Mouse (Mus musculus) liver, embryonic 11.5 days (tissue): ENCODE measurements around the gene Mzt1. TPM values are rescaled to one million over a fixed set of nuclear protein-coding genes. Genes with fewer than 3 reads are reported as not detected.

ENCODE experiments used
- ATAC-seq: fragments of 200-750 bp; cut with Nextera tagmentation; replicated peaks from 2 replicates; pipeline ENCODE4 v1.8.0; 2017; ENCODE audit warnings: moderate number of reproducible peaks, mild to moderate bottlenecking, moderate TSS enrichment, moderate library complexity; ENCODE audit not compliant: low FRiP score
- DNase-seq: peaks from one replicate; pipeline ENCODE4 v3.0.0-alpha.2; 2017; ENCODE audit warnings: low spot score
- H3K27ac ChIP-seq: fragments of 300-500 bp; sonication (generic); 2 replicates; pipeline ENCODE4 v1.5.1; 2014; ENCODE audit warnings: mild to moderate bottlenecking, low read depth, low read length, control low read depth
- H3K27me3 ChIP-seq: fragments of 300-500 bp; sonication (generic); replicated peaks from 2 replicates; pipeline ENCODE4 v1.6.1; 2014; ENCODE audit warnings: low read length, mixed read lengths; ENCODE audit not compliant: control insufficient read depth, insufficient read depth
- H3K36me3 ChIP-seq: fragments of 300-500 bp; sonication (generic); 2 replicates; pipeline ENCODE4 v1.6.1; 2014; ENCODE audit warnings: mild to moderate bottlenecking, low read length, moderate library complexity, mixed read lengths; ENCODE audit not compliant: control insufficient read depth, insufficient read depth
- H3K4me1 ChIP-seq: fragments of 300-500 bp; sonication (generic); replicated peaks from 2 replicates; pipeline ENCODE4 v1.6.1; 2014; ENCODE audit warnings: low read length, mixed read lengths; ENCODE audit not compliant: control insufficient read depth, insufficient read depth
- H3K4me2 ChIP-seq: fragments of 300-500 bp; sonication (generic); 2 replicates; pipeline ENCODE4 v1.6.1; 2014; ENCODE audit warnings: mild to moderate bottlenecking, control low read depth, moderate library complexity
- H3K4me3 ChIP-seq: fragments of 300-500 bp; sonication (generic); 2 replicates; pipeline ENCODE4 v1.5.1; 2014; ENCODE audit warnings: low read depth, low read length, control low read depth
- H3K9ac ChIP-seq: fragments of 300-500 bp; sonication (generic); 2 replicates; pipeline ENCODE4 v1.6.1; 2014; ENCODE audit warnings: low read depth, low read length, control low read depth
- H3K9me3 ChIP-seq: fragments of 300-500 bp; sonication (generic); 2 replicates; pipeline ENCODE4 v1.6.1; 2016; ENCODE audit warnings: low read length, inconsistent platforms, mixed read lengths; ENCODE audit not compliant: control insufficient read depth
- WGBS: fragments of 180-500 bp; shearing (Covaris S2); extraction: QIAGEN DNeasy Blood & Tissue Kit; methylation state at CpG from one replicate; pipeline ENCODE4 v1.1.7; 2014; 5-methylcytosine and 5-hydroxymethylcytosine counted together
- polyA plus RNA-seq: library from polyadenylated mRNA; unstranded; fragments of >200 nt; fragmentation: Nextera tagmentation; extraction: Ambion mirVana; gene quantifications from 2 replicates; pipeline ENCODE4 v1.2.1, GENCODE M21; 2014

Mzt1 gene
- polyA plus RNA-seq: 77.3 and 80.6 TPM in 2 replicates

DNA sequence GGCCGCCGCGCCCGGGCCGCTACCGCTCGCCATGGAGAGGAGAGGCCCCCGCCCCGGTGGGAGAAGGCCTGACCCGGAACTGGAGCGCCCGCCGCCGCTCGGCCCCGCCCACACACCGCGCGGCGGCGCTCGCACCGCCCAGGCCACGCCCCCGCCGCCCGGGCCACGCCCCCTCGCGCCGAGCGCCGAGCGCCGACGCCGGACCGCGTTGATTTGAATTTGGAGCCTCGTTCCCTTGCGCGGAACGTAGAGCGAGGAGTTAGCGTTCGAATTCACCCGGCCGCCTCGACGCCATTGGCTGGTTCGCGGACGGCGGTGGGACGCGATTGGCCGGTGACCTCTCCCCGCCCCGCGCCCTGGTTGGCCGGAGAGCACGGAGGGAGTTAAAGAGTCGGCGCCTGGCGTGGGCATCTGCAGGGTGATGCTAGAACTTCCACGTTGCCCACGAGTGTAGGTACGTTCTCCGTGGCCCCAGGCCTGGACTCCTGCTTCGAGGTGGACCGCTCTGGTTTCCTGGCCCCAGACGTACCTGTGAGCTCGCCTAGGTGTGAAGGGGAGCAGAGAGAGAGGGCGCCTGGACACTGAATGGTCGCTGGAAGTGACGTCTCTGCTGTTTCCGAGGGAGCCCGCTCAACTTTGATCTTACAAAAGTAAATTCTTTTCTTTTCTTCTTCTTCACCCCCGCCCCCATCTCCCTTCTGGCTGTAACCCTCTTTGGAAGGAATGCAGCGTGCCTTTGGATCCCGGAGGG, at the start of gene Mzt1, which contains the start of gene Bora:
TSS of gene Mzt1 (minus strand) at position 104 of the 751 bp plus-strand sequence.
TSS of gene Bora (plus strand) at position 192 of the 751 bp plus-strand sequence.
- H3K9ac ChIP-seq: peak within 1 kb of the TSS; percentile 97
- H3K4me2 ChIP-seq: peak within 1 kb of the TSS; percentile 76
- peak within 1 kb of the TSS; percentile 94 for H3K4me3 ChIP-seq
- ATAC-seq (peak; percentile 90), DNase-seq (peak; percentile 94)
- under 1% methylated on average over 73 of the region's 81 CpGs for WGBS
- no peaks in the 10 kb centered on the region for H3K9me3 ChIP-seq
- peaks cover 19% of the 10 kb centered on the region for H3K4me1 ChIP-seq
- H3K27me3 ChIP-seq: no peaks in the 10 kb centered on the region
- H3K36me3 ChIP-seq: peaks cover 5% of the 10 kb centered on the region; the same call in 1 of the 2 replicates
- peak within 1 kb of the TSS; percentile 96 for H3K27ac ChIP-seq

DNA sequence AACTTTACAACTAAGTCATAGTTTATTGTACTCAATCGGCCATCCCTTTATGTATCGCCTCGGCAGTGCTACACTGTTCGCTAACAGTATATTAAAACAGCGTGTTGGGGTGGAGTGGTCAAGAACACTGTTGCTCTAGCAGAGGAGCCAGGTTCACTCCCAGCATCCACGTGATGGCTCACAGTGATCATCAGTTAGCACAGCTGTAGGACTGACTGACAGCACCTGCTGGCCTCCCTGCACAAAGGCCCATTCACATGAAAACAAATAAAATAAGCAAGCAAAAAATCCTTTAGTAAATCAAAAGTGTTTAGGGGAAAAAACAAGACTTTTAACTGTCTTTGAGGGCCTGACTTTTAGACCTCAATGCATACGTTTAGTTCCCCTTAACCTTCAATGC, 43.0 kb upstream of the Mzt1 start:
- Histone ChIP-seq H3K4me3 (no peak overlapping the region), H3K9ac (no peak overlapping the region), H3K4me1 (no peaks in the 10 kb centered on the region), H3K27ac (no peak overlapping the region), H3K9me3 (no peaks in the 10 kb centered on the region), H3K4me2 (no peak overlapping the region), H3K27me3 (no peaks in the 10 kb centered on the region), H3K36me3 (peaks cover 32% of the 10 kb centered on the region)
- DNase-seq (no peak), ATAC-seq (no peak)
- WGBS: 93% methylated on average over 7 of the region's 7 CpGs

DNA sequence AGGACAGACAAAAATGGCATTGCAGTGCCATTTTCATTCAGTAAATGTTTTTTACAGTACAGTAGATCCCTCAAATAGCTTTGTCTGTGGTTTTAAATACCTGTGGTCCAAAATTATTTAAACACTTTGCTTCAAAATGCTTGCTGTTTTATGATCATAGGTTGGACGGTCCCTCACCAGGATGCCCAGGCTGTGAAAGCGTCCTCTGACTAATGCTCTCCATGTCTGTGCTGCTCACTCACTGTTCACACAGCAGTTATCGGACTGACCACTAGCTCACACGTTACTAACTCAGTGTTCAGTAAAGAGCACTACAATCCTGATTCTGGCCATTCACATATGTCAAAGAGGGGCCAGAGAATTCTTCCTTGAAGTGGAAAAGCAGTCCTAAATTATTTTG, 25.2 kb upstream of the Mzt1 start:
- H3K9ac ChIP-seq: no peak overlapping the region
- no peak overlapping the region for H3K4me3 ChIP-seq
- H3K4me2 ChIP-seq: no peak overlapping the region
- H3K4me1 ChIP-seq: no peaks in the 10 kb centered on the region
- peaks cover 23% of the 10 kb centered on the region for H3K36me3 ChIP-seq
- ATAC-seq: no peak
- WGBS: 85% methylated on average over 4 of the region's 4 CpGs
- H3K9me3 ChIP-seq: no peaks in the 10 kb centered on the region
- no peaks in the 10 kb centered on the region for H3K27me3 ChIP-seq
- no peak overlapping the region for H3K27ac ChIP-seq
- no peak for DNase-seq

DNA sequence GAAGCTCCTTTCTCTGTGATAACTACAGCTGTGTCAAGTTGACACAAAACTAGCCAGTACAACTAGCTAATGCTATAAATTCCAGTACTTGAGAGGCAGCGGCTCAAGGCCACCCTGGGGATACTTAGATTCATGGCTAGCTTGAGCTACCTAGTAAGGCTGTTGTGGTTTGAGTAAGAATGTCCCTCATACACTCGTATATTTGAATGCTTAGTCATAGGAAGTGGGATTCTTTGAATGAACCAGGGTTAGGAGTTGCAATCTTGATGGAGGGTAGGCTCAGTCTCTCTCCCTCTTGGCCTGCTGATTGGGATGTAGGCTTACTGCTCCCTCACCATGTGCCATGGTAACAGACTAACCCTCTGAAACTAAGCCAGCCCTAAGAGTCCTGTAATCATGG, 17.2 kb upstream of the Mzt1 start:
- ATAC-seq: no peak

DNA sequence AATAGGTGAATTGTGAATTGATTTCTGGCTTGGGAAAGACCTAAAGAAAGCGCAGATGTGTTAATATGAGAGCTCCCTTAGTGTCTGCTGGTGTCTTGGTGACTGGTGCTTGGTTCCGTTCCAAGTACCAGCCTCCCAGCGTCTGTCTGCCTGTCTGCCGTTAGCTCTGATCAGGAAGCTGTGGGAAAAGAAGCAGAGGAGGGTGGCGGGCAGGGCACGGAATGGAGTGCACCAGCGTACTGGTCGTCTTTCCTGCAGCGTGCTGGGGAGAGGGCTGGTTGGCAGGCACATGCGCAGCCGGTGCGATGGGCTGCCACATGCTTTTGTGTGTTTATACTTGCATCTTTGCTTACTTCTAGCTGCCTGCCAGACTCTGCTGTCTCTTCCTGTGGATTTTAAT, 14.7 kb upstream of the Mzt1 start:
- H3K36me3 ChIP-seq: peaks cover 29% of the 10 kb centered on the region
- ATAC-seq: no peak
- no peak for DNase-seq

More for the DNA sequence above, 17.2 kb upstream of the Mzt1 start:
- H3K36me3 ChIP-seq: peaks cover 25% of the 10 kb centered on the region
- no peak overlapping the region for H3K4me3 ChIP-seq
- no peaks in the 10 kb centered on the region for H3K9me3 ChIP-seq
- WGBS: 90% methylated on average over 2 of the region's 2 CpGs
- H3K4me2 ChIP-seq: no peak overlapping the region
- no peaks in the 10 kb centered on the region for H3K27me3 ChIP-seq
- no peak for DNase-seq
- no peak overlapping the region for H3K9ac ChIP-seq
- H3K27ac ChIP-seq: no peak overlapping the region
- no peaks in the 10 kb centered on the region for H3K4me1 ChIP-seq

DNA sequence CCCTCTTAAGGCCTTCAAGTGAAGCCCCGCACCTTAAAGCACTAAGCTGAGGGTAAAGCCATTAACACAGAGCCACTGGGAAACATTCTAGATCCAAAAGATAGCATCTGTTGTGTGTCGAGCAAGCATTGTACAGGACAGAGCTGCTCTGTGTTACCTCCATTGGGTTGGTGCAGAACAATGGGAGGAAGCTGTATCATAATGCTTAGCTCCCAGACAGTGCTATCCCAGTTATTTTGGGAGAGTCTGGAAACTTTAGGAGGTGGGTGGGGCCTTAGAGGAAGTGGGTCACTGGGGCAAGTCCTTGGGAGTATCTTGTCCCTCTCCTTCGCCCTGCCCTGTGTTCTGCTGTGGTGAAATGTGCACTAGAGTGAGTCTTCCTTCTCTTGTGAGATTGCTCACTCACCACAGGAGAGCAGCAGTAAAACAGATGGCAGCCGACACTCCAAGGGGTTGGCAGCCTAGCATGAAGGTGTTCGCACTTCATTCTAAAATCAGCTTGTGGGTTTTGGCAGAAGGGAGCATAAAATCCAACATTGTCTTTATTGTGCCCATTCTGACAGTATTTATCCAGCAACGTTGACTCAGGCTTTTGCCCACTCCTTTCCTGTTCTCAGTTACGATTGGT, 13.1 kb upstream of the Mzt1 start:
- DNase-seq (no peak), ATAC-seq (peak; percentile 61; the same call in 1 of the 2 replicates)
- Histone ChIP-seq H3K4me1 (no peaks in the 10 kb centered on the region), H3K9ac (no peak overlapping the region), H3K4me3 (no peak overlapping the region), H3K27me3 (no peaks in the 10 kb centered on the region), H3K27ac (no peak overlapping the region), H3K36me3 (peaks cover 31% of the 10 kb centered on the region), H3K9me3 (no peaks in the 10 kb centered on the region), H3K4me2 (no peak overlapping the region)
- WGBS: 86% methylated on average over 7 of the region's 7 CpGs

More for the DNA sequence above, 14.7 kb upstream of the Mzt1 start:
- no peak overlapping the region for H3K9ac ChIP-seq
- H3K4me1 ChIP-seq: no peaks in the 10 kb centered on the region
- H3K27ac ChIP-seq: no peak overlapping the region
- no peak overlapping the region for H3K4me2 ChIP-seq
- WGBS: 93% methylated on average over 12 of the region's 12 CpGs
- H3K4me3 ChIP-seq: no peak overlapping the region
- H3K9me3 ChIP-seq: no peaks in the 10 kb centered on the region
- H3K27me3 ChIP-seq: no peaks in the 10 kb centered on the region

DNA sequence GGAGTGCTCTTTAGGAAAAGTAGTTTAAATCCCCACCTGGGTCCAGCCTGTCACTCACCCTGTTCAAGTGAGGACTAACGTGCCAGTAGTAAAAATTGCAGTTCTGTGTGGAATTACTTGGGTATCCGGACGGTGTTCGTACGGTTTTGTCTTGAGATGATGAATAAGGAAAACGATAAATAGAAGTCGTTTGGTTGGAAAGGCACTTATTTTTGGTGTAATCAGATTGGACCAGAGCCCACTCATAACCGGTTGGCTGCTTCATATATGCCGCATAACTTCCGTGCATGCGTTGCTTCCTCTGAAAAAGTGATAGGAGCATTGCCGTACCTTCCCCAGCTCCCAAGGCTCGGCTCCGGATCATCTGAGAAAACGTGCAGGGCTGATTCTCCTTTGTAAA, 848 bp upstream of the Mzt1 start:
- H3K36me3 ChIP-seq: peaks cover 6% of the 10 kb centered on the region; the same call in 1 of the 2 replicates
- WGBS: under 1% methylated on average over 15 of the region's 15 CpGs
- no peaks in the 10 kb centered on the region for H3K27me3 ChIP-seq
- DNase-seq: peak; percentile 44
- no peak; the same call in 1 of the 2 replicates for ATAC-seq
- H3K4me1 ChIP-seq: peaks cover 15% of the 10 kb centered on the region
- H3K4me3 ChIP-seq: peak overlapping the region; percentile 94
- peak overlapping the region; percentile 96 for H3K27ac ChIP-seq
- no peaks in the 10 kb centered on the region for H3K9me3 ChIP-seq
- H3K4me2 ChIP-seq: peak overlapping the region; percentile 76
- H3K9ac ChIP-seq: peak overlapping the region; percentile 75

DNA sequence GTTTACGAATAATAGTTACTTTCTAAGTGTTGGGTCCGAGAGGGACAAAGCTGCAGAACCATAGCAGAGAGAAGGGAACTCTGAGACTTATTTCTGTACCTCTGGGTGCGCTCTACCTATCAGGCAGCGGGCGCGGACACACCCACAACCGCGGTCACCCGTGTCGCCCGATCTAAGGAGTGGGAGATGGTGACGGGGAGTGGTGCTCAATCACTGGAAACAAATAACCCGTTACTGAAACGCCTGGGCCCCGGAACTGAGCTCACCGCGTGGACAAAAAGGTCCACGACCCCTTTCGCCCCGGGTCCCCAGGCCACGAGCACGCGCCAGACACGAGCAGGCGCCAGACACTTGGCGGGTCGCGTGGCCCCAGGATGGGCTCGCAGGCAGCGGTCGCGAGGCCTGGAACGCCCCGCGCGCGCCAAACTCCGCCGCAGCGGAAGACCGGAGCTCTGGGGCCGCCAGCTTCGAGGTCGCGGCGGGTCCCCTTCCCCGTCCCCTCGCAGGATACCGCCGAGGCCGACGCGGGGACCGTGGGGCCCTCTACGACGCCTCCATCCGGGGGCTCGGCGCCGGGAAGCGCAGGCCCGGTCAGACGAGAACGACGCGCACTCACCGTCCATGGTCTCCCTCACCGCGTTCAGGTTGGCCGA, 430 bp downstream of the Mzt1 start:
- peak overlapping the region; percentile 97 for H3K9ac ChIP-seq
- under 1% methylated on average over 69 of the region's 70 CpGs for WGBS
- peaks cover 2% of the 10 kb centered on the region; the same call in 1 of the 2 replicates for H3K36me3 ChIP-seq
- H3K4me1 ChIP-seq: peaks cover 19% of the 10 kb centered on the region
- peak overlapping the region; percentile 61 for H3K4me2 ChIP-seq
- no peaks in the 10 kb centered on the region for H3K27me3 ChIP-seq
- no peaks in the 10 kb centered on the region for H3K9me3 ChIP-seq
- ATAC-seq (peak; percentile 40), DNase-seq (peak; percentile 60)
- peak overlapping the region; percentile 96 for H3K27ac ChIP-seq
- H3K4me3 ChIP-seq: peak overlapping the region; percentile 94
